Mouse (Mus musculus): ENCODE data around the gene Rce1. TPM values are rescaled to one million over a fixed set of nuclear protein-coding genes. Genes with fewer than 3 reads are reported as not detected.
A peak's percentile ranks its signal among the peaks of the same experiment; 100 is the strongest.

The Rce1 gene
- 10 to 100 TPM; 14.9 to 16.2 TPM for total RNA-seq (2021)

DNA sequence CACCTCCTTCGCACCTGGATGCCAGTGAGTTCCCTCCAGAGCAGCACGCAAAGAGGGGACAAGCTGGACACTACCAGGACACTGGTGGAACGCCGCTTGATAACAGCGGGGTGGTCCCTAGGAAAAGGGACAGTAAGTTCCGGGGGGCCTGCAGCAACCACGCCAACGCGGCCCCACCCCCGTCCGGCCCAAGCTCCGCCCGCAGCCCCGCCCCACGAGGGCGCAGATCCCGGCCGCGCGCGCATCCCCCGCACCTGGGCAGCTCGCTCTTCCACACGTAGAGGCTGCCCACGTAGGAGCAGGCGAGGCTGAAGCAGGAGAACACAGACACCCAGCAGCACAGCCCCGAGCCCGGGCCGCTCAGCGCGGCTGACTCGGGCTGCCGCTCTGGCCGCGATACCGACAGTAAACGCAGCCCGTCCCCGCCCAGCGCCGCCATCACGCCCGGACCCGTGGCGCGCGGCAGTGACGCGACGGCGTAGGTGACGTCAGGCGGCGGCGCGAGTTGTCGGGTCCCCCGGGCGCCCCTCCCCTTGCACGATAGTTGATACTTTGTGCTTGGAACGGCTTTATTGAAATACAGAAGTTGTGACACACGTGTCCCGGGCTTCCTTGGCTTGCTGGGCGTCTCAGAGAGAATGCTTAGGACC is at the start of gene Rce1:
Gene Rce1, minus strand, starts transcription at position 463 of the 650 bp plus-strand sequence.
- intact Hi-C loops (cut with DNase I): loop anchor here (5.0 kb wide), 4 partner anchors 128 to 337 kb away; partner anchors contain the start of genes 2010003K11Rik, Bbs1, Ccdc87 and Ccs
- DNase-seq: peak; percentile 94 to 95

DNA sequence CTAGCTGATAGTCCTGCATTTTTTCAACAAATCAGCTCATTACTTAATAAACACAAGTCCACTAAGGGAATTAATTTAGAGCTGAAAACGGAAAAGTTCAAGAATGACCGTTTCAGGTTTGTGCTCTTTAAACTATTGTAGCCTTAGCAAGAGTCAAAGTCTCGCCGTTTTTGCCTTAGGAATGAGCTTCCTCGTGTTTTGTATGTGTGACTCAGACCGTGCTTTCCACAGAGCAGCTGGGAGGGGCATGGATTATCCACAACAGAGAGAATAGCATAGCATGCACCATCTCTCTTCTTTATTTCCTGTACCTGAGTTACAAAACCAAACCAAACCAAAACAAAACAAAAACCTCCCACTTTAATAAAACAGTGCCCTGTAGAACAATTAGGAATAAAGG is 47.0 kb upstream of the Rce1 start:
- DNase-seq: no peak

DNA sequence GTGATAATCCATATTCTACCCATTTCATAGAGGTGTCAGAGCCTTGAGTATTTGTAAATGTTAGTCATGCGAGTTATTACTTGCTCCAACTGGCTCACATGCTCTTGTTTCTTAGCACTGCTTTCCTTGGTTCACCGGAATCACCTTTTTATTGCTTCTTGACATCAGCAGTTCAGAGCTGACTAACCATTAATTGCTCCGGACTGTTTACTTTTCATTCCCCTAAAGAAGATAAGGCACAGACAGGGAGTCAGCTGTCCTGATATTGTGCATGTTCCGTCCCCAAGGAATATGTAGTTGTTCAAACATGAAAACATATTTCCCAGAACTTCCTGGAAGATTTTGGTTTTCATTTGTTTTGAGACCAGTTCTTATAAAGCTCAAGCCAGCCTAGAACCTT is 45.3 kb upstream of the Rce1 start:
- no peak for DNase-seq
- intact Hi-C loops (cut with DNase I): no loop called here

More for the DNA sequence above, 47.0 kb upstream of the Rce1 start:
- intact Hi-C loops (cut with DNase I): no loop called here

DNA sequence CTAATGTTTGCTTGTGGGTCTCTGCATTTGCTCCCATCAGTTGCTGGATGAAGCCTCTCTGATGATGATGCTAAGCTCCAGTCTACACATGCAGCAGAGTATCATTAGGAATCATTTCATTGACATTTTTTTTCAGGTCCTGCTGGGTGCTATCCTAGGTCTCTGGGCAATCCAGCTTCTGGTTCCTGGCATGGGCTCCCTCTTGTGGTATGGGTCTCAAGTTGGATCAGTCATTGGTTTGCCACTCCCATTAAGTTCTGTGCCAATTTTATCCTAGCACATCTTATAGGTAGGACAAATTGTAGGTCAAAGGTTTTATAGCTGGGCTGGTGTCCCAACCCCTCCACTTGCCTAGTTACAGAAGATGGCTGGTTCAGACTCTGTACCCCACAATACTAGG is 41.4 kb upstream of the Rce1 start:
- intact Hi-C loops (cut with DNase I): no loop called here
- DNase-seq: no peak

DNA sequence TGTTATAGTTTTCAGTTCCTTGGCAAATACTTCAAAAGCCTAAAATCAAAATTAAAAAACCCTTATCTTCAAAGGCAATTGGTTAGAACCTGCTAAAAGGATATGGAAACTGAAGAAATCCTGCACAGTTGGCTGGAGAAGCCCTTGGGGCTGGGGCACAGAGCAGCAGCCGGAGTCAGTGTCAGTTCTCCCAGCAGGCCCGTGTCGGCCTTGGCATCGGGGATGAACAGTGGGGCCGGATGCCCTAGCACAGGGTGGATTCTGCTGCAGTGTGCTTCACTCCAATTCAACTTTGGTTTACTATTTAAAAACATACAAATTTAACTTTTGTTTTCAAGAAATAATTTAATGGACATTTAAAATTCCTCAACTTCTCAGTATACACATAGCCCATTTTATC is 32.7 kb upstream of the Rce1 start:
- intact Hi-C loops (cut with DNase I): no loop called here
- DNase-seq: no peak

DNA sequence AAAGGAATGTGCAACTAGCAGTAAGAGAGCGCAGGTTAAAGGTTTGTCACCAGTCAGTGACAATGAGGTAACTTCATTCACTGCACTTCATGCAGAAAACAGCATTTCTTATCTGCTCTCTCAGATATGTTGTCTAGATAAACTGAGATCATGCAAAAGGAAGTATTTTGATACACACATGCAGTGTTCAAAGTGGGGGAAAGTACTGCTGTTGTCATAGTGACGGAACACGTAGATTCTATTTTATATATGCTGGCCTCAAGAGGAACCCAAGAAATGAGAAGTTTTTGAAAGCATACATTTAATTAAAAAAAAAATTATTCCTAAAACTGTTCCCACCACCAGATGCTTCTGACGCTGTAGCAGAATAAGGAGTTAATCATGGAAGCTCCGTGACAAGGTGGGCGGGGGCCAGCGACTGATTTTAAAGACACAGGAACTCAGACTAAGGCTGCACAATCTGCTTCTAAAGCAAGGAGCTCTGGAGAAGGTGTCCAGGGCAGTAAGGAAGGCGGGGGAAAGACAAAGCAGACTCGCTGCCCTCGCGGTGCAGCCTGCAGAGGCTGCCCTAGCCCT is 21.6 kb upstream of the Rce1 start:
- intact Hi-C loops (cut with DNase I): no loop called here
- DNase-seq: no peak

DNA sequence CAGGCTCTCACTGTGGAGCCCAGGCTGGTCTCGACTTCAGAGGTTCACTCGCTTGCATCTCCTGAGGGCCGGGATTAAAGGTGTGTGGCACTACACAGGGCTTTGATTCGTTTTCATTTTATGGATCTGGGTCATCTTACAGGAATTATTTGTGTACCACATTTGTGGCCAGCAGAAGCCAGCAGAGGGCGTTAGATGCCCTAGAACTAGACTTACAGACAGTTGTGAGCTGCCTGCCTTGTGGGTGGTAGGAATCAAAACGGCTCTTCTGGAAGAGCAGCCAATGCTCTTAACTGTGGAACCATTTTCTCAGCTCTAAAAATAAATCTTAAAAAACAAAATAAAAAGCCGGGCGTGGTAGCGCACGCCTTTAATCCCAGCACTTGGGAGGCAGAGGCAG is 18.8 kb upstream of the Rce1 start:
- intact Hi-C loops (cut with DNase I): no loop called here
- DNase-seq: no peak

DNA sequence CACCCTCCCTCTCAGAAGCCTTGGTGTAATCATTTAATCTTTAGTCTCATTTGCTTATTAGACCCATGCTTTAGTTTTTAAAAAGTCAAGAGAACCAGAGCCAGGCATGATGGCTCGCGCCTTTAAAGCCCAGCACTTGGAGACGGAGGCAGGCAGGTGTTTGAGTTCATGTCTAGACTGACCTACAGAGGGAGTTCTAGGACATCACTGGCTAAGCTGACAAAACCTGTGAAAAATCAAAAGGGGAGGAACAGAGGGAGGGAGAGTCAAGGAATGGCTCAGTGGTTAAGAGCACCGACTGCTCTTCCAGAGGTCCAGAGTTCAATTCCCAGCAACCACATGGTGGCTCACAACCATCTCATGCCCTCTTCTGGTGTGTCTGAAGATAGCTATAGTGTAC is 10.5 kb upstream of the Rce1 start:
- intact Hi-C loops (cut with DNase I): no loop called here
- DNase-seq: no peak

DNA sequence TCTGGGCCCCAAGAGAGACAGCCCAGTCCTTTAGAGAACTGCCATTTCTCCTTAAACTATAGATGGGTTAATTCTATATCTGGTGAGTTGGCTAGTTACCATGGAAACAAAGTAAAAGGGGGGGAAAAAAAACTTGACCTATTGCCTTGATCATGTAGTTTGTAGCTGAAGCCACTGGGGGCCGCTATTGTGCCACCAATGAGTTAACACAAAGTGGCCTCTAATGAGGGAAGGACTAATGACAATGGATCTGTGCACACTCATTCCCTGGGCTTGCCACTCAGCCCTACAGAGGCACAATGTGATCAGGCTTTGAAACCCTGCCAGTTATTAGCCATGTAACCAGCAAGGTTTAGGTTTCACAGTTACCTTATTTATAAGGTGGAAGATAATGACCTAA is 3.4 kb upstream of the Rce1 start:
- intact Hi-C loops (cut with DNase I): loop anchor here (1.0 to 5.0 kb wide), 5 partner anchors 114 to 333 kb away; partner anchors contain the start of genes 2010003K11Rik, Bbs1, Ccdc87 and Ccs
- peak; percentile 66 to 85 for DNase-seq

DNA sequence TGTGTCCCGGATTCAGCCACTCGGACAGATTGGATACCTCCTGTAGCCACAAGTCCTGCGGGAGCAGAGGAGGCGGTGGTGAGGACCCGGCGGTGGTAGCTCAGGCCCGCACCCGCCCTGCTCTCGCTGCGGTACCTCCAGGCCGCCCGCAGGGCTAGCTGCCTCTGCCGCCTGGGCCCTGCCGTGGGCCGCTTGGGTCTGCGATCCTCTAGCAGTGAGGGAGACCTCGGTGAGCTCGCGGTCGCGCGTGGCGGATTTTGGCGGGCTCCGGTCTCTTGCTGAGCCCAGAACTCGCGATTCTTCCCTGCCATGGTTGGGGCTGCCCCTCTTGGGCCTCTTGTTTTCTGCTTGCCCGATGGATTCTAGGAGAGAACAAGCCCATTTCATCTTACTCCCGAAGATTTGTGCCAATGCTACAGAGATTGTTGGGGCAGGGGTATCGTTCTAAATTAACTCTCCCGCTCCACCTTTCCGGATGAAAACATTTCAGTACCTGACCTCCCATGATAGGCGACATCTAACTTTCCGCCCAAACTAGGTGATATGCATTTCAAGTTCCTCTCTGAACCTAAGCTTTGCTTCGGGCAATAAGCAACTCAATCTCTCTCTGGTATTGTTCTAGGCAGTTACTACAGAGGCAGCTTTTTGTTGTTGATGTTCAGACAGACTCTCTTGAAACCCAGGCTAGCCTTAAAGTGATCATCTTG is 541 bp upstream of the Rce1 start:
- intact Hi-C loops (cut with DNase I): loop anchor here (5.0 kb wide), 4 partner anchors 129 to 336 kb away; partner anchors contain the start of genes 2010003K11Rik, Bbs1, Ccdc87 and Ccs
- DNase-seq: no peak

DNA sequence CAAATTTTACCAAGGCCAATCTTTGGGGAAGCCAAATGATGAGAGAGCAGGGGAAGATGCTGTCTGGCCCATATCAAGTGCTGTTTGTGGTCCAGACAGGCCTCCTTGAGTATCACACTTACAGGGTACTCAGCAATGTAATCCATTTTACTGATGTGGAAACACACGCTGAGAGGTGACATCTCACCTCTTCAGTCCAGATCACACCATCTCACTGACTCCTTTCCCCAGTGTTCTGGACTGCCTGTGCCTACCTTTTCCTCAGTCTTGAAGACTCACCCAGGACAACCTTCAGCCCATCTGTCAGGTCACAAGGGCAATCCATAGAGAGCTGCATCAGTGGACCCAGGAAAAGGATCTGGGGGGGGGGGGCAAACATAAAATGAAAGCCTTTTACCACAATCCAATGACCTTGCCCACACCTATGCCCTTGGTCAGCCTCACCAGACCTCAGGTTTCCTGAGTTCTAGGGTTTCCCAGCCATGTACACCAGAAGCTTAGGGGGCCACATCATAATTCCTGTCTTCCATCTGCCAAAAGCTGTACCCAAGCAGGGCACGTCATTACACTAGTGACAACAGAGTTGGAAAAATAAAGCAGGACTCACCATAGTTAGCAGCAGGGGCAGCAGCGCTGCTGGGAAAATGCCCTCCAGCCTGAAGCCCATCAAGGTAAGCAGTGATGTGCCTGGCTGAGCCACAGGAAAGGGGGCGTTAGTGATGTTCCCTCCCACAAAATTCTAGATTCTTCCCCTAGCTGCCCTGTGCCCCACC is 849 bp downstream of the Rce1 start:
- DNase-seq: no peak
- intact Hi-C loops (cut with DNase I): loop anchor here (5.0 kb wide), 4 partner anchors 127 to 338 kb away; partner anchors contain the start of genes 2010003K11Rik, Bbs1, Ccdc87 and Ccs

DNA sequence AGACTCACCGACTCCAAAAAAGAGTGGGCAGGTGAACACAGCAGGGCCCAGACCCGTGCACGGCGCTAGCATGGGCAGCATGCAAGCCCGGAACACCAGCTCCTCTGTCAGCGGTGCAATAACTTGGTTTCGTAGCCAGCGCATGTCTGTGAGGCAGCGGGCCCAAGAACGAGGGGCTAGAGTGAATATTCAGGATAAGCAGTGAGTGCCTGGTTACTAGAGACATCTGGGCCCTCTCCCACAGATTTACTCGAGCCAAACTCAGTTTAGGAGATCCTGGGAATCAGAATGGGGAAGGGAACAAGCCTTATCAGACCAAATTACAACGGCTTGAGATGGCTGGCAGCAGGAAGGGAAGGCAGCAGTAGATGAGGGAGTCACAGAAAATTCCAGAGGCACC is 1.4 kb downstream of the Rce1 start:
- DNase-seq: no peak
- intact Hi-C loops (cut with DNase I): no loop called here

DNA sequence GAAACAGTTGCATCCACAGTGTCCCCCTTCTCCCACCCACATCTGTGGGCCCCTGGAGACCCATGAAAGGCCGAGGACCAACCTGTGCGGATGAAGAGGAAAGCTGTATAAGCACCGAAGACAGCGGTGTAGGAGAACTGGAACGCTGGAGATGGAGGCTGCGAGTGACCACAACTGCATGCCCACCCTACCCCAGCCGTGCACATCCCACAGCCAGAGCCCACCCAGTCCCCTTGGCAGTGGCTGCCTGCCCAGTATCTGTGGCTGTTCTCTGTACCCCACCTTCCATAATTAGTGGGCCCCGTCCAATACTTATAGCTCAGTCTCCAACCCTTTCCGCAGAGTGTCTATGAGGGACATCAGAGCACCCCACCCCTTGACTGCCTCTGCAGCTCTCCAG is 2.0 kb downstream of the Rce1 start:
- no peak for DNase-seq
- intact Hi-C loops (cut with DNase I): no loop called here

DNA sequence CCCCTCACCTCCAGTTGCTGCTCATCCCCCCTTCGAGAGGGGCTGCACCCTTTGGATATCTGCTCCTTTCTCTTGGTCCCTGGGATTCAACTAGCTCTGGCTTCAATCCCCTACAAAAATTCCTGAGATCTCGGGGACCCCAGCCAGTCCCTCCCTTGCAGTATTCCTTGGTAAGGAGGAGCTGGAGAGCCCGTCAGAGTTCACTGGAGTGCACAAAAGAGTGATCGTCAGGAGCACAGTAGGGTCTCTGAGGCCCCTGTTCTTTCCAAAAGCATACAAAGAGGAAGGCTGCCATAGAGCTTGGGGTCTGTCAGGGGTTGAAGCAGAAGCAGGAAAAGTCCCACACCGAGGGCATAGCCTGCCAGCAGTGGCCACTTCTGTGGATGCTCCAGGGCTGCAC is 2.7 kb downstream of the Rce1 start:
- intact Hi-C loops (cut with DNase I): no loop called here
- no peak for DNase-seq

DNA sequence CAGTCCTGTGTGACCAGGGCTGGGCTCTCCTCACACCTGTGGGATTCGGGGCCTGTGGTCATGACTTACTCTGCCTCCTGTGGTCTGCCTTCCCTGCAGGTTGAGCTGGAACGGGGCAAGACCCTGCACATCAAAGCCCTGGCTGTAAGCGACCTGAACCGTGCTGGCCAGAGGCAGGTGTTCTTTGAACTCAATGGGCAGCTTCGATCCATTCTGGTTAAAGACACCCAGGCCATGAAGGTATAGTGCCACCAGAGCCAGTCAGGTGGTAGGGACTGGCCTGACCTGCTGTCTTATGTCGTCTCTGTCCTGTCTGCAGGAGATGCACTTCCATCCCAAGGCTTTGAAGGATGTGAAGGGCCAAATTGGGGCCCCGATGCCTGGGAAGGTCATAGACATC is 4.7 kb downstream of the Rce1 start:
- no peak for DNase-seq

DNA sequence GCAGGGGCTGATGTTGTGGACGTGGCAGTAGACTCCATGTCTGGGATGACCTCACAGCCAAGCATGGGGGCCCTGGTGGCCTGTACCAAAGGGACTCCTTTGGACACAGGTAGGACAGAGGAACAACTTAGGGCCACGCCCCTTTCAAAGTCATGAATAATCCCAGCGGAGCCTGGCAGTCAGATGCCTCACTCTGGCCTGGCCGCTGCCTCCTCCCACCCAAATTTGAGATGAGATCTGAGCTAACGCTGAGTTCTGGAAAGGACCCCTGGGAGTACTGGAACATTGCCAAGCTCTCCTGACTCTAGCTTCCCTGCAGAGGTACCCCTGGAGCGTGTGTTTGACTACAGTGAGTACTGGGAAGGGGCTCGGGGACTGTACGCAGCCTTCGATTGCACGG is 6.0 kb downstream of the Rce1 start:
- DNase-seq: no peak
- intact Hi-C loops (cut with DNase I): no loop called here

More for the DNA sequence above, 4.7 kb downstream of the Rce1 start:
- intact Hi-C loops (cut with DNase I): no loop called here

DNA sequence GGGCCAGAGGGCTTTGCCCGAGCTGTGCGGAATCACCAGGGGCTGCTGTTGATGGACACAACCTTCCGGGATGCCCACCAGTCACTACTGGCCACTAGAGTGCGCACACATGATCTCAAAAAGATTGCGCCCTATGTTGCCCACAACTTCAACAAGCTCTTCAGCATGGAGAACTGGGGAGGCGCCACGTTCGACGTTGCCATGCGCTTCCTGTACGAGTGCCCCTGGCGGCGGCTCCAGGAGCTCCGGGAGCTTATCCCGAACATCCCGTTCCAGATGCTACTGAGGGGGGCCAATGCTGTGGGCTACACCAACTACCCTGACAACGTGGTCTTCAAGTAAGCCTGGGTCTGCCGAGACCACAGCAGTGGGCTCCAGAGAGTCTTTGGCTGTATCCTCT is 7.3 kb downstream of the Rce1 start:
- intact Hi-C loops (cut with DNase I): no loop called here
- DNase-seq: no peak

DNA sequence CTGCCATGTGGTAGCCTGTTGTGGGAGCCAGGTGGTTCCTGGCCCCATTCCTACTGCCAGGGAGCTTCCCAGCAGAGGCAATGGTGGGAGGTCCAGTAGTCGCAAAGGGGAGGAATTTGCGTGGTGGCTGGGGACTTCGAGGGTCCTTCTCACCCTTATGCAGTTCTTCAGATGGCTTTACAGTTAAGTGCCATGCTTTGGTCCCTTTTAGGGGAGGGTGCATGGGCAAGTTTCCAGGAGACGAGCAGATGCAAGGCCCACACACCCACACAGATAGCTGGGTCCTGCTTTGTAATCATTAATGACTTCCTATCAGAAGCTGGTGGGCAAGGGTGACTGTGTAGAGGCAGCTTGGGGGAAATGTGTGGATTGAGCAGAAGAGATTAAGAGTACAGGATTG is 8.9 kb downstream of the Rce1 start:
- no peak for DNase-seq
- intact Hi-C loops (cut with DNase I): no loop called here

DNA sequence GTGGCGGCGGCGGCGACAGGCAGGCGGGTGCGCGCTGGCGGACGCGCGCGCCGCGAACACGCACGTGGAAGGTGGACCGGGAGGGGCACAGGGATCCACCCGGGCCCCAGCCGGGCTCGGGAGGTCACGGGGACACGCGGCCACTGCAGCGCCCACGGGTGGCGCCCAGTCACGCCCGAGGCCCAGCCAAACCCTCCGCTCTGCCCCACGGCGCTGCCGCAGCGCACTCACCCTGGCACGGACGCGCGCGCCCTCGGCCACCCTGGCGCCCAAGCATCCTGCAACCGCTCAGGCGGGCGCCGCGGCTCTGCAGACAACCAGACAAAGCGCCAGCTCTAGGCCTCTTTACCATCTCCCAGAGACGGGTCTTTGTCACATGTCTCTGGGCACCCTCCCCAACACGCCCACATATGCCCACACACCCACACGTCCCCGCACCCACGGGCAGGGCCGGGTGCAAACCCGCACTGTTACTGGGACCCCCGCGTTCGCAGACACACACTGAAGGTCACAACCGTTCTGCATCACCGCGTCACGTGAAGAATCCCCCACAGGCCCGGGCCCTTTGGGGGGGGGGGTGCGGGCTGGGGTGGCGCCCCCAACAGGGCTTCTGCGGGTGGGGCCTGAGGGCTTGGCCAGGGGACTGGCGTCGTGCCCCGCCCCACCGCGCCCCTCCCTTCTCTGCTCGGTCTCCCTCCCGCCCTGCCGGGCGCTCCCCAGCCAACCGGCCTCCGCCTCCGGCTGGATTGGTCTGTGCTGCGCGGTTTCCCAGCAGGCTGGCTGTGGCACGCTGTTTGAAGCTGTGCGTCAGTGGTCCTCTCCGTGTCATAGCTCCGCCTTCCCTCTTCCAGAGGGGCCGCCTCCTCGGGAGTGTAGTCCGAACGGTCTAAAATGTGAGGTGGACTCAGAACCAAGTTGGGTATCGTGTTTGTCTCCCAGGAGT is 10.0 kb downstream of the Rce1 start, which contains the start of gene Lrfn4:
Gene Lrfn4, minus strand, starts transcription at position 517 of the 943 bp plus-strand sequence.
- DNase-seq: peak; percentile 88 to 90
- intact Hi-C loops (cut with DNase I): no loop called here
